Mouse (Mus musculus): ENCODE results near the gene Sycp3.
"Not testable (repeated sequence)": the region's sequence is repeated elsewhere in the genome, so short reads cannot be mapped to it uniquely, and the experiment has no call there.

Sycp3 gene

DNA sequence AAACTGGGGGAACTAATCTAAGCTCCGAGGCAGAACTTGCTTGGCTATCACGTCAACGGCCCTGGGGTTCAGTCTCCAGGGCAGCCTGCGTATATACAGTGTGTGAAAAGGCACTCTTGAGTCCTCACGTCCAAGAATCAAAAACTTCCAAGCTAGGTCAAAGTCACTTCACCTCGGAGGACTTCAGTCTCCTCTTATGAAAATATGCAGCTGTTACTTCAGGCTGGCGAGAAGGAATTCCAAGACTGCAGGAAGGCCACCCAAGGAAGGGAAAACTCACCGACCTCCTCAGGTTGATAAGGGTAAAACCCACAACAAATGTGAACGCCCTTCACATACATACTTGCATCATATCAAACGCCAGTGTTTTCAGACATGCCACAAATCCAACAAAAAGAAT, 42.0 kb downstream of the Sycp3 start:
- no peak for DNase-seq (ENCODE audit: low spot score)

- DNase-seq (ENCODE audit: low spot score) = no peak
Measured at GRCm38 (mm10) chr10:88501886-88502765, 42.8 kb downstream of the Sycp3 start.

GRCm38 (mm10) chr10:88502919-88503318, 43.5 kb downstream of the Sycp3 start:
- peak; percentile 28 for DNase-seq (ENCODE audit: low spot score)

DNA sequence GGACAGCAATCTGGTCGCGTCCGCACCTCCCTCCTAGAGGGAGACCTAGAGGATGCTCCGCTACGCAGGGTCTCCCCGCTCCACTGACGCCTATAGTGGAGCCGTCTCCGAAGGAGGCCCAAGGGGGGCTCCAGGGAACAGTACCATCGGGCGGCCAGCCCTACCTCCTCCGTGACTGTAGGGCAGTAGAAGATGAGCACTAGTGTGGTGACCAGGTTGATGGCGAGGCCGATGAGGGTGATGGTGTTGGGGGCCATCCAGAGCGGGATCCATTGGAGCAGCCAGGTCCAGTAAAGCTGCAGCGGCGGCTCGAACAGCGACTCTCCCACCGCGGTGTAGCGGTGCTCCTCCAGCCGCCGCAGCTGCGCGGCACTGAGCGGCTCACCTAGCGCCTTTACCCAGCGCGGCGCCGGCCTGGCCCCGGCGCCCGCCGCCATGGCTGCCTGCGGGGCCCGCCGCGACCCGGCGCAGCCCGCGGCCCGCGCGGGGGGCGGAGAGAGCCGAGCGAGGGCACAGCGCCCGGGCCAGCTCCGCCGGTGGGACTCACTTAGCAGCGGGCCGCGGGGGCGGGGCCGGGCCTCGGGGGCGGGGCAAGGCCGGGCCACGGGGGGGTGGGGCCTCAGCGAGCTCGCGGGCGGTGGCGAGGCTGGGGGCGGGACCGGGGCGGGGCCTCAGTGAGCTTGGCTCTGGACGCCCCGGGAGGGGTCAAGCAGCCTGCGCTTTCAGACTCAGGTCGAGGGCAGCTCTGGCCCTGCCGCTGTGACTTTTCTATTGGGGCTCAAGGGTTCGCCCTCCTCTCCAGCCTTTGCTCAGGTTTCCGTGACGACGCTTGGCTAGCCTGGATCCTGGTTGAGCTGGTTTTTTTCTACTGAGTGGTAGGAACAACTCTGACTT, 44.3 kb downstream of the Sycp3 start, which contains the start of gene Chpt1:
Gene Chpt1, minus strand, starts transcription at position 653 of the 894 bp plus-strand sequence.
- DNase-seq (ENCODE audit: low spot score) = peak; percentile 84

- DNase-seq (ENCODE audit: low spot score) = no peak
Measured at GRCm38 (mm10) chr10:88504481-88504880, 45.1 kb downstream of the Sycp3 start.

- DNase-seq (ENCODE audit: low spot score) = peak; percentile 17
Measured at GRCm38 (mm10) chr10:88505256-88505655, 45.9 kb downstream of the Sycp3 start.

DNA sequence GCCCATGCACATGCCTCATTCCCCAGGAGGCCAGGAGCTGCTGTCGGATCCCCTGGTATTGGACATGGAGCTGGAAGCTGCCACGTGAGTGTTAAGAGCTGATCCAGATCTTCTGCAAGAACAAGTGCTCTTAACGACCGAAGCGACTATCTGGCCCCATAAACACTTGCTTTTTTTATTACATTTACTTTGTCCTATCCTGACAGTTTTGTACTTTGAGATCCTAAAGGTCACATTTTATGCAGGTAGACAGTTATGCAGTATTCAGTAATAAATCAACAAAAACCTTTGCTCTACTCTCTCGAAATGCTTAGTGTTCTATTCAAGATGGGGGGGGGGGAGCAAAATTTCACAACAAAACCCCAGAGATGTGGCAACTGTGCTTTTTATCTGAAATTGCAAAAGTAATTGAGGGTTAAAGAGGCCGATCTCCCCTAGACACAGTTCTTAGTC, 48.3 kb downstream of the Sycp3 start:
- DNase-seq (ENCODE audit: low spot score) = no peak

DNA sequence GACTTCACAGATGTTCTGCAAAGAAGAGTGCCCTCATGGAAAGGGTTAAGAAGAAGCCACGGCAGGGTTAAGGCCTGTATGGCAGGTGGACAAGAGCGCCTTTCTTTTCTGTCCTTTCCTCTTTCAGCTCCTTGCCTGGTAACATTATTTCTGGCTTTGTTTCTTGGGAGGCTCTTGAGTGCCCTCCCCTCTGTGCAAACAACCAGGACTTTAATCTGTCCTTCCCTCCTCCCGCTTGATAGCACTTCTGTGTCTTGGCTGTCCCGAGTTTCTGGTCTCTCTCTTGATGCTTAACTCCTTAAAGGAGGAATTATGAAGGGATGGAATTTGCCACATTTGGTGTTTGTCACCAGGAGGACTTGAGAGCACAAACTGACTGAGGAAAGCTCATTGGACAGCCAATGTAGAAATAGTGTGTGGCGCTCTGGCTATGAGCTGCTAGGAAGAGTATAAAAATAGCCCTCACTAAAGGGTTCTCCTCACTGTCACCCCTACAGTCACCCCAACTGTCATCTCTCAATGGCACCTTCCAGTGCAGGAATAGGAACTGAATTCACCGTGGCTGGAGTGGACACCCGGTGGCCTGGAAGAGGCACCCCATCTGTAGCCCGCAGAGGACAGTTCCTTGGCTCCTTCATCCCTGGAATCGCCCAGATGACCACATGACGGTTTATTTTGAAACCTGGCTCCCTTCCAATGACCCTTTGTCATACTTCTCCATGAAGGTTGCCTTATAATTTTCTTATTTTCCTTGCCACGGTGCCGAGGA, 51.3 kb downstream of the Sycp3 start:
- no peak for DNase-seq (ENCODE audit: low spot score)

DNA sequence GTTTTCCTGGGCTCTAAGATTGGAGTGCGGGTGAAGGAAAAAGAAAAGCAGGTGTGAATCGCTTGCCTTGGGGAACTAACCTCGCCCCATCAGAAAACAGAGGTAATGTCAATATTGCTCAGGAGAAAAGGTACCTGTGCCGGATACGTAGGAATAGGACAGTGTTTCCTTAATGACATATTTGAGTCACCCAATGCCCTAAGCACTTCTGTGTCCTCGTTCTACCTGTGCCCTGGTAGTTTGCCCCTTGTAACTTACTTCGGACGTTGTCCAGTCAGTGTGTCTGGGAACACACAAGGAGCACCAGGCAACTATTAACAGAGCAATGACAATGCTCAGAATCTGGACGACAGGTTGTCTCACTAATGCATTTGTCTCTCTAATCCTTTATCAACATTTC, 52.0 kb downstream of the Sycp3 start:
- DNase-seq (ENCODE audit: low spot score) = no peak

DNA sequence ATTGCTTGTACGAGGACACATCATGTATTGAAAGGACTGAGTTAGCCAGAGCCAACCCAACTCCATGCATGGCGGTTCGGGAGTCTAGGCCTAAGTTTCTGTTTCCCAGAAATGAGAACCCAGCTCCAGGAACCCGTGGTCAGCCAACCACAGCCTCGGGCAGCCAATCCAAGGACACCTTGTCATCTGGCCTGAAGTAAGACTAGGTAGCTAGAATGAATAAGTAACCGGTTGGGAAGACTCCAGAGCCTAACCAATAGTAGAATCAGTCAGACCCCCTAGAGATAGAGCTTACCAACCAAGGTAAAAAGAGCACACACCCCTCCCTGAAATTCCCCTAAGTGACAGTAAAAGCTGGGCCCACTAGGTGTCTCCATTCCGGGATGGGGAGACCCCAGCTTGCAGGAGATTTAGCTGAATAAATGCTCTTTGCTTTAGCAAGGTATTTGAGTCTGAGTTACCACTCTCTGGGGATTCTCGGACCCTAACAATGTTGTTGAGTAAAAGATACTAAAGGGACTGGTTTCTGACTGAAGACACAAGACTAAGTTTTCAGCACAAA, 54.3 kb downstream of the Sycp3 start:
- no peak for DNase-seq (ENCODE audit: low spot score)

- DNase-seq (ENCODE audit: low spot score) = peak; percentile 7
Measured at GRCm38 (mm10) chr10:88514495-88514894, 55.1 kb downstream of the Sycp3 start.

DNA sequence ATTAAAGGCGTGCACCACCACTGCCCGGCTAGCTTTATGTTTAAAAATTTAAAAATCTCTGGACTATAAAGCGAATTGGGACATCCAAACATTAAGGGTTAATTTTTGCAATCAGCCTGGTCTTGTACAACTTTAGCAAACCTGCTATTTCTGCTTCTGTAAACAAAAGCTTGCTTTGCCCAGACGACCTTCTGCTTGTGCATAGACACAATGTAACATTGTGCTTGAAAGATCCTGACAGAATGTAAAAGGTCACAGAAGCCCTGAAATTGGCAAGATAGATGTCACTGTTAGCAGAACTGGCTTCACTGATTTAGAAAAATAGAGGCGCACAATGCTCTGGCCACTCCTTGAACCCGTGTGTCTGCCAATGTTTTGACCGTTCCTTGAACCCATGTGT, 55.7 kb downstream of the Sycp3 start:
- DNase-seq (ENCODE audit: low spot score) = not testable (repeated sequence)

GRCm38 (mm10) chr10:88522795-88523194, 63.4 kb downstream of the Sycp3 start:
- no peak for DNase-seq (ENCODE audit: low spot score)
